Mouse (Mus musculus) CH12.LX (cell line): ENCODE measurements around the gene Chmp4b. TPM values are rescaled to one million over a fixed set of nuclear protein-coding genes. Genes with fewer than 3 reads are reported as not detected.

ENCODE experiments used
- DNase-seq: peaks from one replicate; pipeline ENCODE4 v3.0.0-alpha.2; 2013; ENCODE audit errors: extremely low read depth
- H3K27ac ChIP-seq: 2 replicates; pipeline ENCODE4 v1.5.1; 2012; ENCODE audit warnings: low read depth, mild to moderate bottlenecking, control low read depth, moderate library complexity; ENCODE audit not compliant: insufficient read depth
- H3K27me3 ChIP-seq: replicated peaks from 2 replicates; pipeline ENCODE3; 2012; ENCODE audit warnings: inconsistent platforms
- H3K36me3 ChIP-seq, 2 experiments: replicated peaks in 1 of 2; 2 replicates each; pipeline versions ENCODE3 to v1.6.1; 2012; ENCODE audit warnings: inconsistent platforms in 1 of 2, low read length in 1 of 2, mild to moderate bottlenecking in 1 of 2, mixed read lengths in 1 of 2, moderate library complexity in 1 of 2; ENCODE audit not compliant: control insufficient read depth in 1 of 2, insufficient read depth in 1 of 2
- H3K4me1 ChIP-seq, 2 experiments: 2 replicates each; pipeline ENCODE4 v1.6.1; 2012; ENCODE audit warnings: inconsistent platforms in 1 of 2, moderate library complexity in 1 of 2; ENCODE audit not compliant: insufficient read depth in 2 of 2, control insufficient read depth in 1 of 2
- H3K4me2 ChIP-seq: 2 replicates; pipeline ENCODE4 v1.6.1; 2012; ENCODE audit warnings: low read depth, mild to moderate bottlenecking, control low read depth; ENCODE audit not compliant: poor library complexity, insufficient read depth, severe bottlenecking
- H3K4me3 ChIP-seq, 3 experiments: fragments of 150-350 bp in 1 of 3; sonication (generic) in 1 of 3; replicated peaks in 1 of 3; 2 replicates each; pipeline versions ENCODE3 to v1.5.1; 2011 to 2012; ENCODE audit warnings: low read depth in 2 of 3, low read length in 2 of 3, mild to moderate bottlenecking in 2 of 3, moderate library complexity in 2 of 3, control low read depth in 1 of 3, improper control_type of control experiment in 1 of 3, inconsistent platforms in 1 of 3, mixed read lengths in 1 of 3; ENCODE audit not compliant: poor library complexity in 1 of 3
- H3K79me2 ChIP-seq: replicated peaks from 2 replicates; pipeline ENCODE4 v1.6.1; 2012; ENCODE audit warnings: mild to moderate bottlenecking, moderate library complexity; ENCODE audit not compliant: control insufficient read depth, poor library complexity, insufficient read depth, severe bottlenecking; ENCODE audit errors: extremely low read depth
- H3K9ac ChIP-seq: 2 replicates; pipeline ENCODE4 v1.6.1; 2012; ENCODE audit warnings: low read depth, mild to moderate bottlenecking, control low read depth, moderate library complexity; ENCODE audit not compliant: insufficient read depth
- H3K9me3 ChIP-seq: replicated peaks from 2 replicates; pipeline ENCODE3; 2012; ENCODE audit warnings: low read length, inconsistent platforms, mixed read lengths
- BHLHE40 ChIP-seq: IDR thresholded peaks from 2 replicates; pipeline ENCODE4 v1.6.1; 2011; ENCODE audit warnings: mild to moderate bottlenecking, low read depth, low read length, improper control_type of control experiment
- CHD1 ChIP-seq: IDR thresholded peaks from 2 replicates; pipeline ENCODE4 v1.6.1; 2012; ENCODE audit warnings: low read depth, low read length, improper control_type of control experiment, inconsistent platforms
- CHD2 ChIP-seq: IDR thresholded peaks from 2 replicates; pipeline ENCODE4 v1.6.1; 2011; ENCODE audit warnings: low read length, improper control_type of control experiment
- CTCF ChIP-seq, 2 experiments: IDR thresholded peaks in 1 of 2; conservative IDR thresholded peaks in 1 of 2; 2 replicates each; pipeline ENCODE4 v1.5.1; 2011 to 2012; ENCODE audit warnings: low read depth in 2 of 2, low read length in 2 of 2, improper control_type of control experiment in 1 of 2, inconsistent platforms in 1 of 2, mild to moderate bottlenecking in 1 of 2, moderate library complexity in 1 of 2
- ELF1 ChIP-seq: IDR thresholded peaks from 2 replicates; pipeline ENCODE4 v1.6.1; 2014; ENCODE audit warnings: low read depth, mild to moderate bottlenecking, inconsistent platforms, low read length, improper control_type of control experiment
- GABPA ChIP-seq: IDR thresholded peaks from 2 replicates; pipeline ENCODE4 v1.6.1; 2012; ENCODE audit warnings: low read depth, low read length, improper control_type of control experiment, inconsistent platforms; ENCODE audit not compliant: insufficient replicate concordance
- HCFC1 ChIP-seq: IDR thresholded peaks from 2 replicates; pipeline ENCODE4 v1.6.1; 2012; ENCODE audit warnings: low read depth, mild to moderate bottlenecking, inconsistent platforms, low read length, improper control_type of control experiment
- KAT2A ChIP-seq: IDR thresholded peaks from 2 replicates; pipeline ENCODE4 v1.6.1; 2012; ENCODE audit warnings: low read length, improper control_type of control experiment, inconsistent platforms; ENCODE audit not compliant: insufficient replicate concordance
- MAFK ChIP-seq: IDR thresholded peaks from 2 replicates; pipeline ENCODE4 v1.6.1; 2011; ENCODE audit warnings: low read length, improper control_type of control experiment; ENCODE audit not compliant: insufficient replicate concordance
- MAZ ChIP-seq: IDR thresholded peaks from 2 replicates; pipeline ENCODE4 v1.6.1; 2012; ENCODE audit warnings: low read depth, mild to moderate bottlenecking, inconsistent platforms, low read length, improper control_type of control experiment, moderate library complexity
- MEF2A ChIP-seq: IDR thresholded peaks from 2 replicates; pipeline ENCODE4 v1.6.1; 2014; ENCODE audit warnings: low read depth, mild to moderate bottlenecking, inconsistent platforms, low read length, improper control_type of control experiment, borderline replicate concordance
- MXI1 ChIP-seq: IDR thresholded peaks from 2 replicates; pipeline ENCODE4 v1.6.1; 2011; ENCODE audit warnings: mild to moderate bottlenecking, low read depth, low read length, improper control_type of control experiment
- MYC ChIP-seq: IDR thresholded peaks from 2 replicates; pipeline ENCODE4 v1.6.1; 2011; ENCODE audit warnings: low read depth, mild to moderate bottlenecking, improper control_type of control experiment, low read length
- NELFE ChIP-seq: IDR thresholded peaks from 2 replicates; pipeline ENCODE4 v1.6.1; 2011; ENCODE audit warnings: low read depth, low read length, improper control_type of control experiment
- PAX5 ChIP-seq: IDR thresholded peaks from 2 replicates; pipeline ENCODE4 v1.6.1; 2012; ENCODE audit warnings: low read length, inconsistent platforms, mixed read lengths
- POLR2A ChIP-seq: IDR thresholded peaks from 2 replicates; pipeline ENCODE4 v1.6.1; 2011; ENCODE audit warnings: low read depth, mild to moderate bottlenecking, improper control_type of control experiment, low read length
- POLR2AphosphoS2 ChIP-seq: IDR thresholded peaks from 2 replicates; pipeline ENCODE4 v1.6.1; 2011; ENCODE audit warnings: low read depth, low read length, improper control_type of control experiment
- RAD21 ChIP-seq: IDR thresholded peaks from 2 replicates; pipeline ENCODE4 v1.6.1; 2011; ENCODE audit warnings: low read depth, mild to moderate bottlenecking, low read length, improper control_type of control experiment, moderate library complexity
- SMC3 ChIP-seq: IDR thresholded peaks from 2 replicates; pipeline ENCODE4 v1.6.1; 2011; ENCODE audit warnings: low read depth, low read length, improper control_type of control experiment
- TBP ChIP-seq: conservative IDR thresholded peaks from 2 replicates; pipeline ENCODE4 v1.6.1; 2011; ENCODE audit warnings: low read depth, low read length, improper control_type of control experiment
- UBTF ChIP-seq: IDR thresholded peaks from 2 replicates; pipeline ENCODE4 v1.6.1; 2012; ENCODE audit warnings: low read depth, mild to moderate bottlenecking, inconsistent platforms, low read length, improper control_type of control experiment, moderate library complexity
- USF1 ChIP-seq: IDR thresholded peaks from 2 replicates; pipeline ENCODE4 v1.6.1; 2014; ENCODE audit warnings: low read depth, mild to moderate bottlenecking, inconsistent platforms, low read length, improper control_type of control experiment
- USF2 ChIP-seq: conservative IDR thresholded peaks from 2 replicates; pipeline ENCODE4 v1.6.1; 2011; ENCODE audit warnings: low read depth, low read length, improper control_type of control experiment
- ZC3H11A ChIP-seq: IDR thresholded peaks from 2 replicates; pipeline ENCODE4 v1.6.1; 2012; ENCODE audit warnings: low read depth, mild to moderate bottlenecking, inconsistent platforms, low read length, improper control_type of control experiment
- ZKSCAN1 ChIP-seq: IDR thresholded peaks from 2 replicates; pipeline ENCODE4 v1.6.1; 2012; ENCODE audit warnings: low read depth, inconsistent platforms, low read length, improper control_type of control experiment, borderline replicate concordance
- dilution Hi-C: fragments of 300-500 bp; cut with MboI; formaldehyde crosslinking; loops from 2 replicates; pipeline ENCODE4 v1.14.3; 2020; ENCODE audit warnings: low sequenced_read_pairs; ENCODE audit not compliant: extremely low pct_unique_long_range_greater_than_20kb, extremely low pct_ligation_motif_present
- in situ Hi-C: fragments of 300-500 bp; cut with MboI; formaldehyde crosslinking; loops from 3 replicates; pipeline ENCODE4 v1.14.3; 2019; ENCODE audit warnings: low sequenced_read_pairs, low pct_ligation_motif_present, low pct_unique_long_range_greater_than_20kb, mixed read lengths
- polyA plus RNA-seq: library from polyadenylated mRNA; unstranded; fragments of >175 nt; gene quantifications from 2 replicates; pipeline ENCODE4 v1.2.1, GENCODE M21; 2012; ENCODE audit warnings: low read depth; ENCODE audit not compliant: insufficient read length
- total RNA-seq, 2 experiments: library from RNA; depleted of rRNA; stranded (reverse); fragments of 300-350 nt in 1 of 2; fragments of >200 nt in 1 of 2; gene quantifications; 2 replicates each; pipeline ENCODE4 v1.2.3; 2012 to 2014

Chmp4b gene
- total RNA-seq (2012; rRNA removed) (105 and 107 TPM in 2 replicates), total RNA-seq (2014; rRNA removed) (113 and 119 TPM in 2 replicates), polyA plus RNA-seq (152 and 156 TPM in 2 replicates)

GRCm38 (mm10) chr2:154651363-154651762, at the start of gene Chmp4b:
TSS of gene Chmp4b (plus strand) at chr2:154651705.
- H3K79me2 ChIP-seq: no peaks in the 10 kb centered on the region
- TF ChIP-seq POLR2AphosphoS2 (no peak), CHD1 (no peak), CTCF (conservative IDR thresholded peaks at IDR 0.05 in 1 of 2, IDR thresholded peaks at IDR 0.05 in 1 of 2; ENCODE audit: low read depth in 2 of 2, low read length in 2 of 2) (no peak), ZC3H11A (no peak), MAZ (no peak), HCFC1 (no peak), PAX5 (no peak), ZKSCAN1 (no peak), KAT2A (no peak)
- TF ChIP-seq, all 38 proteins: peak for 0
- Histone ChIP-seq H3K9me3 (peaks cover 5% of the 10 kb centered on the region), H3K9ac (no peak within 1 kb of the TSS), H3K4me3 (no peak within 1 kb of the TSS), H3K36me3 (peaks cover 0 to 4% of the 10 kb centered on the region in 2 experiments), H3K27ac (no peak within 1 kb of the TSS), H3K27me3 (no peaks in the 10 kb centered on the region), H3K4me1 (peaks cover 0 to 6% of the 10 kb centered on the region in 2 experiments; a peak in 2 of 4 replicates), H3K4me2 (no peak within 1 kb of the TSS)
- in situ Hi-C loops: no loop called here
- no peak for DNase-seq
- dilution Hi-C loops: no loop called here

- Histone ChIP-seq H3K4me3 (peak overlapping the region; percentile 76 to 89 (median 79)), H3K27ac (no peak overlapping the region), H3K79me2 (no peaks in the 10 kb centered on the region), H3K4me1 (peaks cover 10 to 18% of the 10 kb centered on the region in 2 experiments), H3K36me3 (peaks cover 0 to 3% of the 10 kb centered on the region in 2 experiments), H3K27me3 (peaks cover 16% of the 10 kb centered on the region), H3K4me2 (peak overlapping the region; percentile 52), H3K9me3 (no peaks in the 10 kb centered on the region), H3K9ac (peak overlapping the region; percentile 44)
- TF ChIP-seq RAD21: no peak
- TF ChIP-seq MAFK: no peak
- peak; percentile 23; the same call in 1 of the 2 replicates for TF ChIP-seq NELFE
- no peak for TF ChIP-seq PAX5
- TF ChIP-seq USF2: no peak
- TF ChIP-seq CHD2: no peak
- no peak for TF ChIP-seq POLR2AphosphoS2
- TF ChIP-seq UBTF: no peak
- no peak for TF ChIP-seq MEF2A
- TF ChIP-seq HCFC1: no peak
- no peak for TF ChIP-seq GABPA
- 0 out of 2 replicates have a peak, but pooled peaks have one; percentile 34 for TF ChIP-seq MXI1
- no peak for TF ChIP-seq BHLHE40
- no peak for TF ChIP-seq TBP
- TF ChIP-seq MAZ: no peak
- no peak for TF ChIP-seq USF1
- TF ChIP-seq ELF1: 0 out of 2 replicates have a peak, but pooled peaks have one; percentile 26
- no peak for TF ChIP-seq SMC3
- TF ChIP-seq MYC: no peak
- TF ChIP-seq POLR2A: no peak
- no peak for DNase-seq
- in situ Hi-C loops (no loop called here), dilution Hi-C loops (no loop called here)
Measured at GRCm38 (mm10) chr2:154603007-154603637, 48.4 kb upstream of the Chmp4b start.
